Mouse (Mus musculus): ENCODE data around the gene Zfp54. TPM values are rescaled to one million over a fixed set of nuclear protein-coding genes. Genes with fewer than 3 reads are reported as not detected.

Gene Zfp54
- polyA plus RNA-seq, 1 experiment from 2014 or later: 5.2 TPM

Other genes with a start within 250 kb of the Zfp54 start
- gene Vmn1r234, start 197.1 kb upstream of the Zfp54 start, polyA plus RNA-seq (2014; fragmentation: Nextera tagmentation; extraction: Ambion mirVana): not detected in 2 replicates
- gene Vmn1r235, start 166.8 kb upstream of the Zfp54 start, polyA plus RNA-seq (2014; fragmentation: Nextera tagmentation; extraction: Ambion mirVana): not detected in 2 replicates
- not detected in 2 replicates for gene Vmn1r236, start 140.3 kb upstream of the Zfp54 start, polyA plus RNA-seq (2014; fragmentation: Nextera tagmentation; extraction: Ambion mirVana)
- not detected in 2 replicates for gene Vmn1r237, start 111.4 kb upstream of the Zfp54 start, polyA plus RNA-seq (2014; fragmentation: Nextera tagmentation; extraction: Ambion mirVana)
- gene Zfp677, start 39.5 kb upstream of the Zfp54 start, polyA plus RNA-seq (2014; fragmentation: Nextera tagmentation; extraction: Ambion mirVana): 5.6 and 6.8 TPM in 2 replicates
- gene Zfp51, start 27.1 kb downstream of the Zfp54 start, polyA plus RNA-seq (2014; fragmentation: Nextera tagmentation; extraction: Ambion mirVana): 12.8 and 15.8 TPM in 2 replicates
- gene Zfp53, start 65.8 kb downstream of the Zfp54 start, polyA plus RNA-seq (2014; fragmentation: Nextera tagmentation; extraction: Ambion mirVana): 9.6 and 10.4 TPM in 2 replicates
- 1.5 and 2.3 TPM in 2 replicates for gene Zfp52, start 112.3 kb downstream of the Zfp54 start, polyA plus RNA-seq (2014; fragmentation: Nextera tagmentation; extraction: Ambion mirVana)
- 23.7 and 27.1 TPM in 2 replicates for gene Zfp948, start 143.8 kb downstream of the Zfp54 start, polyA plus RNA-seq (2014; fragmentation: Nextera tagmentation; extraction: Ambion mirVana)
- gene Zfp983, start 227.4 kb downstream of the Zfp54 start, polyA plus RNA-seq (2014; fragmentation: Nextera tagmentation; extraction: Ambion mirVana): 11.8 and 15.2 TPM in 2 replicates